Mouse (Mus musculus) MEL (cell line): ENCODE measurements at regions not wholly inside any gene's neighbourhood (a gene's known extent, or its start where the extent isn't known, plus 50 kb on each side); places are given as distances from the start of the nearest gene placed in this dataset.

Experiments
- BHLHE40 ChIP-seq: IDR thresholded peaks from 2 replicates; pipeline ENCODE4 v1.6.1; 2012; ENCODE audit warnings: low read depth, mild to moderate bottlenecking, inconsistent platforms, low read length, improper control_type of control experiment, borderline replicate concordance
- CTCF ChIP-seq, 3 experiments: IDR thresholded peaks in 2 of 3; conservative IDR thresholded peaks in 1 of 3; 2 replicates each; pipeline ENCODE4 v1.5.1; 2011 to 2012; ENCODE audit warnings: low read length in 3 of 3, low read depth in 2 of 3, mild to moderate bottlenecking in 2 of 3, improper control_type of control experiment in 1 of 3, inconsistent platforms in 1 of 3, mixed read lengths in 1 of 3, moderate library complexity in 1 of 3; ENCODE audit not compliant: control insufficient read depth in 1 of 3, insufficient read depth in 1 of 3, poor library complexity in 1 of 3, severe bottlenecking in 1 of 3
- ELF1 ChIP-seq: IDR thresholded peaks from 2 replicates; pipeline ENCODE4 v1.6.1; 2014; ENCODE audit warnings: low read depth, mild to moderate bottlenecking, inconsistent platforms, low read length, improper control_type of control experiment, moderate library complexity
- EP300 ChIP-seq, 2 experiments: IDR thresholded peaks; 2 replicates each; pipeline ENCODE4 v1.6.1; 2011; ENCODE audit warnings: improper control_type of control experiment in 2 of 2, low read length in 2 of 2, low read depth in 1 of 2, mild to moderate bottlenecking in 1 of 2
- ETS1 ChIP-seq: IDR thresholded peaks from 2 replicates; pipeline ENCODE4 v1.6.1; 2012; ENCODE audit warnings: low read depth, mild to moderate bottlenecking, inconsistent platforms, low read length, improper control_type of control experiment, moderate library complexity
- MXI1 ChIP-seq: IDR thresholded peaks from 2 replicates; pipeline ENCODE4 v1.6.1; 2011; ENCODE audit warnings: mild to moderate bottlenecking, low read depth, low read length, improper control_type of control experiment
- MYC ChIP-seq: IDR thresholded peaks from 2 replicates; pipeline ENCODE4 v1.6.1; 2011; ENCODE audit warnings: low read depth, mild to moderate bottlenecking, low read length, improper control_type of control experiment, moderate library complexity
- NRF1 ChIP-seq: IDR thresholded peaks from 2 replicates; pipeline ENCODE4 v1.6.1; 2014; ENCODE audit warnings: low read depth, mild to moderate bottlenecking, inconsistent platforms, low read length, improper control_type of control experiment, moderate library complexity; ENCODE audit not compliant: poor library complexity, insufficient read depth, severe bottlenecking
- POLR2A ChIP-seq, 2 experiments: IDR thresholded peaks; 2 replicates each; pipeline ENCODE4 v1.6.1; 2011 to 2012; ENCODE audit warnings: low read length in 2 of 2, mild to moderate bottlenecking in 2 of 2, control low read depth in 1 of 2, improper control_type of control experiment in 1 of 2, low read depth in 1 of 2, moderate library complexity in 1 of 2; ENCODE audit not compliant: control insufficient read depth in 1 of 2, insufficient read depth in 1 of 2, poor library complexity in 1 of 2
- POLR2AphosphoS5 ChIP-seq: IDR thresholded peaks from 2 replicates; pipeline ENCODE4 v1.6.1; 2012; ENCODE audit warnings: low read depth, borderline replicate concordance, mild to moderate bottlenecking, inconsistent platforms, low read length, moderate library complexity, mixed read lengths
- TBP ChIP-seq: IDR thresholded peaks from 2 replicates; pipeline ENCODE4 v1.8.0; 2011; ENCODE audit warnings: low read depth, low read length, improper control_type of control experiment
- TCF12 ChIP-seq: IDR thresholded peaks from 2 replicates; pipeline ENCODE4 v1.6.1; 2014; ENCODE audit warnings: low read depth, mild to moderate bottlenecking, inconsistent platforms, low read length, improper control_type of control experiment, moderate library complexity
- USF2 ChIP-seq, 2 experiments: IDR thresholded peaks; 2 replicates each; pipeline ENCODE4 v1.6.1; 2011 to 2012; ENCODE audit warnings: improper control_type of control experiment in 2 of 2, low read length in 2 of 2, borderline replicate concordance in 1 of 2, inconsistent platforms in 1 of 2, low read depth in 1 of 2, mild to moderate bottlenecking in 1 of 2; ENCODE audit not compliant: insufficient read depth in 1 of 2

DNA sequence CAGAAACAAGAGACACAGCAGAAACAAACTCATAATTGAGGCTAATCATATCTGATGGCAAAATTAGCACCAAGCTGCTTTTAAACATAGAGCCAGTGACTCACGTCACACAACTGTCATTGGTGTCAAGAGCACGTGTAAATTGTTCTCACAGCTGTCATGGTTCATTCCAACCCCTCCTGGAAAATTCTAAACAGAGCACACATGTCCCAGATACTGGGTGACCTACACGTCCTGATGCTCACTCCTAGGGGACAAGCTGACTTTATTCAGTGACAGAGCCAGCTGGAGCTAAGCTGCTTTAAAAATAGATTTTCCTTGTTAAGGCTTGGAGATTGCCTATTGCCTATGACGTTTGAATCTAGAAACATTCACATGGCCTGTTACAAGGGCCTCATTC lies 304.1 kb downstream of the 1500009L16Rik start:
- TF ChIP-seq MYC (no peak), ELF1 (no peak), POLR2A (IDR thresholded peaks at IDR 0.05; ENCODE audit: control insufficient read depth in 1 of 2, insufficient read depth in 1 of 2, low read depth in 1 of 2, low read length in 2 of 2, poor library complexity in 1 of 2) (no peak), CTCF (IDR thresholded peaks at IDR 0.05 in 2 of 3, conservative IDR thresholded peaks at IDR 0.05 in 1 of 3; ENCODE audit: control insufficient read depth in 1 of 3, insufficient read depth in 1 of 3, low read depth in 2 of 3, low read length in 3 of 3, poor library complexity in 1 of 3, severe bottlenecking in 1 of 3) (no peak), ETS1 (no peak), TCF12 (no peak), TBP (no peak), NRF1 (no peak), BHLHE40 (no peak), EP300 (IDR thresholded peaks at IDR 0.05; ENCODE audit: low read depth in 1 of 2, low read length in 2 of 2) (no peak), MXI1 (no peak), USF2 (IDR thresholded peaks at IDR 0.05; ENCODE audit: borderline replicate concordance in 1 of 2, insufficient read depth in 1 of 2, low read depth in 1 of 2, low read length in 2 of 2) (no peak), POLR2AphosphoS5 (no peak)
